Mouse (Mus musculus): ENCODE results near the gene Olfr575. TPM values are rescaled to one million over a fixed set of nuclear protein-coding genes. Genes with fewer than 3 reads are reported as not detected.

The Olfr575 gene
- total and polyA plus RNA-seq, 3 experiments: not detected

GRCm38 (mm10) chr7:102915261-102915660 lies 43.3 kb downstream of the Olfr575 start:
- dilution Hi-C loops (cut with MboI; ENCODE audit: extremely low pct_ligation_motif_present, extremely low pct_unique_long_range_greater_than_20kb, low sequenced_read_pairs): no loop called here
- in situ Hi-C loops (cut with MboI; ENCODE audit: low pct_ligation_motif_present, low pct_unique_long_range_greater_than_20kb, low sequenced_read_pairs): loop anchor here (10.0 kb wide), 2 partner anchors 250 to 410 kb away; partner anchors contain the start of gene Olfr556
- DNase-seq (ENCODE audit: extremely low read depth): no peak
- no peak overlapping the region for H3K4me3 ChIP-seq (replicated peaks in 1 of 3; ENCODE audit: low read depth in 2 of 3, low read length in 2 of 3, poor library complexity in 1 of 3)
- no peaks in the 10 kb centered on the region for H3K36me3 ChIP-seq (replicated peaks in 1 of 2; ENCODE audit: control insufficient read depth in 1 of 2, insufficient read depth in 1 of 2, low read length in 1 of 2)
- no peak overlapping the region for H3K4me2 ChIP-seq (ENCODE audit: insufficient read depth, low read depth, poor library complexity, severe bottlenecking)
- peaks cover 0 to 5% of the 10 kb centered on the region in 2 experiments; a peak in 2 of 4 replicates for H3K4me1 ChIP-seq (ENCODE audit: control insufficient read depth in 1 of 2, insufficient read depth in 2 of 2)
- no peak overlapping the region for H3K9ac ChIP-seq (ENCODE audit: insufficient read depth, low read depth)
- TF ChIP-seq ZMIZ1 (IDR thresholded peaks at IDR 0.05; ENCODE audit: low read depth, low read length) (no peak), MAFK (IDR thresholded peaks at IDR 0.05; ENCODE audit: insufficient replicate concordance, low read length) (no peak), UBTF (IDR thresholded peaks at IDR 0.05; ENCODE audit: low read depth, low read length) (no peak), TBP (conservative IDR thresholded peaks at IDR 0.05; ENCODE audit: low read depth, low read length) (no peak), RAD21 (IDR thresholded peaks at IDR 0.05; ENCODE audit: low read depth, low read length) (no peak), POLR2A (IDR thresholded peaks at IDR 0.05; ENCODE audit: low read depth, low read length) (no peak), CTCF (conservative IDR thresholded peaks at IDR 0.05 in 1 of 2, IDR thresholded peaks at IDR 0.05 in 1 of 2; ENCODE audit: low read depth in 2 of 2, low read length in 2 of 2) (no peak), ZC3H11A (IDR thresholded peaks at IDR 0.05; ENCODE audit: low read depth, low read length) (no peak), KAT2A (IDR thresholded peaks at IDR 0.05; ENCODE audit: insufficient replicate concordance, low read length) (no peak), USF1 (IDR thresholded peaks at IDR 0.05; ENCODE audit: low read depth, low read length) (no peak), CHD2 (IDR thresholded peaks at IDR 0.05; ENCODE audit: low read length) (no peak), IRF4 (IDR thresholded peaks at IDR 0.05; ENCODE audit: low read depth, low read length) (no peak), JUND (conservative IDR thresholded peaks at IDR 0.05; ENCODE audit: low read depth, low read length) (no peak), ETS1 (conservative IDR thresholded peaks at IDR 0.05; ENCODE audit: low read depth, low read length) (no peak), JUN (IDR thresholded peaks at IDR 0.05; ENCODE audit: insufficient read depth, low read depth, low read length) (no peak)
- no peak overlapping the region for H3K27ac ChIP-seq (ENCODE audit: insufficient read depth, low read depth)
- H3K27me3 ChIP-seq (replicated peaks): no peaks in the 10 kb centered on the region
- no peaks in the 10 kb centered on the region for H3K79me2 ChIP-seq (replicated peaks; ENCODE audit: control insufficient read depth, extremely low read depth, insufficient read depth, poor library complexity, severe bottlenecking)
- no peaks in the 10 kb centered on the region for H3K9me3 ChIP-seq (replicated peaks; ENCODE audit: low read length)

Other genes starting within 250 kb of the Olfr575 start
Only the 20 nearest of the 26 such genes appear.
- gene Olfr561, start 187.6 kb downstream of the Olfr575 start, total RNA-seq (2012; rRNA removed): not detected in 2 replicates
- gene Olfr561, start 187.6 kb downstream of the Olfr575 start, total RNA-seq (2014; rRNA removed): not detected in 2 replicates
- not detected in 2 replicates for gene Olfr561, start 187.6 kb downstream of the Olfr575 start, polyA plus RNA-seq (2012; ENCODE audit: insufficient read length, low read depth)
- not detected in 2 replicates for gene Olfr564, start 155.3 kb downstream of the Olfr575 start, total RNA-seq (2012; rRNA removed)
- gene Olfr564, start 155.3 kb downstream of the Olfr575 start, total RNA-seq (2014; rRNA removed): not detected in 2 replicates
- not detected in 2 replicates for gene Olfr564, start 155.3 kb downstream of the Olfr575 start, polyA plus RNA-seq (2012; ENCODE audit: insufficient read length, low read depth)
- not detected in 2 replicates for gene Olfr566, start 100.0 kb downstream of the Olfr575 start, total RNA-seq (2012; rRNA removed)
- gene Olfr566, start 100.0 kb downstream of the Olfr575 start, total RNA-seq (2014; rRNA removed): not detected in 2 replicates
- gene Olfr566, start 100.0 kb downstream of the Olfr575 start, polyA plus RNA-seq (2012; ENCODE audit: insufficient read length, low read depth): not detected in 2 replicates
- gene Olfr568, start 81.7 kb downstream of the Olfr575 start, total RNA-seq (2012; rRNA removed): not detected in 2 replicates
- gene Olfr568, start 81.7 kb downstream of the Olfr575 start, total RNA-seq (2014; rRNA removed): not detected in 2 replicates
- gene Olfr568, start 81.7 kb downstream of the Olfr575 start, polyA plus RNA-seq (2012; ENCODE audit: insufficient read length, low read depth): not detected in 2 replicates
- not detected in 2 replicates for gene Olfr569, start 67.9 kb downstream of the Olfr575 start, total RNA-seq (2012; rRNA removed)
- gene Olfr569, start 67.9 kb downstream of the Olfr575 start, total RNA-seq (2014; rRNA removed): not detected in 2 replicates
- not detected in 2 replicates for gene Olfr569, start 67.9 kb downstream of the Olfr575 start, polyA plus RNA-seq (2012; ENCODE audit: insufficient read length, low read depth)
- gene Olfr570, start 64.2 kb downstream of the Olfr575 start, total RNA-seq (2012; rRNA removed): not detected in 2 replicates
- not detected in 2 replicates for gene Olfr570, start 64.2 kb downstream of the Olfr575 start, total RNA-seq (2014; rRNA removed)
- not detected in 2 replicates for gene Olfr570, start 64.2 kb downstream of the Olfr575 start, polyA plus RNA-seq (2012; ENCODE audit: insufficient read length, low read depth)
- gene Olfr571, start 41.2 kb downstream of the Olfr575 start, total RNA-seq (2012; rRNA removed): not detected in 2 replicates
- not detected in 2 replicates for gene Olfr571, start 41.2 kb downstream of the Olfr575 start, total RNA-seq (2014; rRNA removed)
- not detected in 2 replicates for gene Olfr571, start 41.2 kb downstream of the Olfr575 start, polyA plus RNA-seq (2012; ENCODE audit: insufficient read length, low read depth)
- not detected in 2 replicates for gene Olfr572, start 34.4 kb downstream of the Olfr575 start, total RNA-seq (2012; rRNA removed)
- gene Olfr572, start 34.4 kb downstream of the Olfr575 start, total RNA-seq (2014; rRNA removed): not detected in 2 replicates
- gene Olfr572, start 34.4 kb downstream of the Olfr575 start, polyA plus RNA-seq (2012; ENCODE audit: insufficient read length, low read depth): not detected in 2 replicates
- gene Olfr573-ps1, start 16.2 kb downstream of the Olfr575 start, total RNA-seq (2012; rRNA removed): not detected in 2 replicates
- not detected in 2 replicates for gene Olfr573-ps1, start 16.2 kb downstream of the Olfr575 start, total RNA-seq (2014; rRNA removed)
- not detected in 2 replicates for gene Olfr573-ps1, start 16.2 kb downstream of the Olfr575 start, polyA plus RNA-seq (2012; ENCODE audit: insufficient read length, low read depth)
- gene Olfr574, start 10.3 kb downstream of the Olfr575 start, total RNA-seq (2012; rRNA removed): not detected in 2 replicates
- gene Olfr574, start 10.3 kb downstream of the Olfr575 start, total RNA-seq (2014; rRNA removed): not detected in 2 replicates
- not detected in 2 replicates for gene Olfr574, start 10.3 kb downstream of the Olfr575 start, polyA plus RNA-seq (2012; ENCODE audit: insufficient read length, low read depth)
- gene Olfr576, start 3.9 kb upstream of the Olfr575 start, total RNA-seq (2012; rRNA removed): not detected in 2 replicates
- gene Olfr576, start 3.9 kb upstream of the Olfr575 start, total RNA-seq (2014; rRNA removed): not detected in 2 replicates
- gene Olfr576, start 3.9 kb upstream of the Olfr575 start, polyA plus RNA-seq (2012; ENCODE audit: insufficient read length, low read depth): not detected in 2 replicates
- gene Olfr577, start 17.2 kb upstream of the Olfr575 start, total RNA-seq (2012; rRNA removed): not detected in 2 replicates
- gene Olfr577, start 17.2 kb upstream of the Olfr575 start, total RNA-seq (2014; rRNA removed): not detected in 2 replicates
- not detected in 2 replicates for gene Olfr577, start 17.2 kb upstream of the Olfr575 start, polyA plus RNA-seq (2012; ENCODE audit: insufficient read length, low read depth)
- gene Olfr578, start 30.5 kb upstream of the Olfr575 start, total RNA-seq (2012; rRNA removed): not detected in 2 replicates
- gene Olfr578, start 30.5 kb upstream of the Olfr575 start, total RNA-seq (2014; rRNA removed): not detected in 2 replicates
- not detected in 2 replicates for gene Olfr578, start 30.5 kb upstream of the Olfr575 start, polyA plus RNA-seq (2012; ENCODE audit: insufficient read length, low read depth)
- not detected in 2 replicates for gene Olfr582, start 79.2 kb upstream of the Olfr575 start, total RNA-seq (2012; rRNA removed)
- gene Olfr582, start 79.2 kb upstream of the Olfr575 start, total RNA-seq (2014; rRNA removed): not detected in 2 replicates
- not detected in 2 replicates for gene Olfr582, start 79.2 kb upstream of the Olfr575 start, polyA plus RNA-seq (2012; ENCODE audit: insufficient read length, low read depth)
- not detected in 2 replicates for gene Olfr583, start 92.5 kb upstream of the Olfr575 start, total RNA-seq (2012; rRNA removed)
- gene Olfr583, start 92.5 kb upstream of the Olfr575 start, total RNA-seq (2014; rRNA removed): not detected in 2 replicates
- not detected in 2 replicates for gene Olfr583, start 92.5 kb upstream of the Olfr575 start, polyA plus RNA-seq (2012; ENCODE audit: insufficient read length, low read depth)
- gene Olfr584, start 123.1 kb upstream of the Olfr575 start, total RNA-seq (2012; rRNA removed): not detected in 2 replicates
- gene Olfr584, start 123.1 kb upstream of the Olfr575 start, total RNA-seq (2014; rRNA removed): not detected in 2 replicates
- gene Olfr584, start 123.1 kb upstream of the Olfr575 start, polyA plus RNA-seq (2012; ENCODE audit: insufficient read length, low read depth): not detected in 2 replicates
- not detected in 2 replicates for gene Olfr585, start 138.9 kb upstream of the Olfr575 start, total RNA-seq (2012; rRNA removed)
- not detected in 2 replicates for gene Olfr585, start 138.9 kb upstream of the Olfr575 start, total RNA-seq (2014; rRNA removed)
- gene Olfr585, start 138.9 kb upstream of the Olfr575 start, polyA plus RNA-seq (2012; ENCODE audit: insufficient read length, low read depth): not detected in 2 replicates
- not detected in 2 replicates for gene Olfr586, start 166.9 kb upstream of the Olfr575 start, total RNA-seq (2012; rRNA removed)
- not detected in 2 replicates for gene Olfr586, start 166.9 kb upstream of the Olfr575 start, total RNA-seq (2014; rRNA removed)
- not detected in 2 replicates for gene Olfr586, start 166.9 kb upstream of the Olfr575 start, polyA plus RNA-seq (2012; ENCODE audit: insufficient read length, low read depth)
- not detected in 2 replicates for gene Olfr588-ps1, start 182.1 kb upstream of the Olfr575 start, total RNA-seq (2012; rRNA removed)
- not detected in 2 replicates for gene Olfr588-ps1, start 182.1 kb upstream of the Olfr575 start, total RNA-seq (2014; rRNA removed)
- not detected in 2 replicates for gene Olfr588-ps1, start 182.1 kb upstream of the Olfr575 start, polyA plus RNA-seq (2012; ENCODE audit: insufficient read length, low read depth)
- gene Olfr589, start 197.6 kb upstream of the Olfr575 start, total RNA-seq (2012; rRNA removed): not detected in 2 replicates
- gene Olfr589, start 197.6 kb upstream of the Olfr575 start, total RNA-seq (2014; rRNA removed): not detected in 2 replicates
- not detected in 2 replicates for gene Olfr589, start 197.6 kb upstream of the Olfr575 start, polyA plus RNA-seq (2012; ENCODE audit: insufficient read length, low read depth)

Data from CH12.LX (cell line).